ENCODE assay signal across 8 mouse cellular contexts in the genomic region with DNA sequence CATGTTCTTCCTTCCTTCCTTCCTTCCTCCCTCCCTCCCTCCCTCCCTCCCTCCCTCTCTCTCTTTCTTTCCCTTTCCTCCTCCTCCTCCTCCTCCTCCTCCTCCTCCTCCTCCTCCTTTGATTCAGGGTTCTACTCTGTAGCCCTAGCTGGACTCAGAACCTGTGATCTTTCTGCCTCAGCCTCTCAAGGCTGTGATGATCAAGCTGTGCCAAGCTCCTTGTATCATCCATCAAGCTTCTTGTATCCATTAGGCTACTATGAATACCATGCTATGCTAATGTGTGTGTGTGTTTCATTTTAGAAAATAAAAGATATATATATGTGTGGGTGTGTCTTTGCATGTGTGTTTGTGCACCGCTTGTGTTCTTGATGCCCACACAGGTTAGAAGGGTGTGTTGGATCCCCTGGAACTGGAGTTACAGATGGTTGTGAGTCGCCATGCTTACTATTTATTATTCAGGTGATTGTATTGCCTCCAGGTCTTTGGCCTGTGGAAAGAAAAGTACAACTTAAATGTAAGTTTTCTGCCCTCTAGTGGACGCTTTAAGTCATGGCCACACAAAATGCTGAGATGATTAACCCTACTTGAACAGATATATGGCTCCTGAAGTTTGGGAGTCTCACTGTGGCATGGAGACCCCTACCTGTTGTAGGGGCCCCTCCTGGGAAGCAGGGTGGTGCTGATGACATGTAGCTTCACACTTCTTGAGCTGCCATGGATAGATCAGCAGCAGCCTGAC. TPM values are rescaled to one million over a fixed set of nuclear protein-coding genes. Genes with fewer than 3 reads are reported as not detected.
DNase-seq lines count a peak whose midpoint lies in the region; ATAC-seq and TF ChIP-seq lines count a peak whose summit lies in the region.

No protein-coding gene starts in this region.

- 22% methylated on average over 3 of the region's 3 CpGs for WGBS in intestine, postnatal 0 days
- 22% methylated on average over 3 of the region's 3 CpGs for WGBS in midbrain, embryonic 15.5 days

- no peak for DNase-seq in frontal cortex, postnatal 36 days (ENCODE audit: low spot score in 2 of 2)
- DNase-seq in B cell, adult 2 months = peak; percentile 17 to 30
- peak; percentile 45 to 56 for DNase-seq in cerebellum, postnatal 14 days
- DNase-seq in gastrocnemius, postnatal 36 days = no peak
- DNase-seq in gastrocnemius, adult 18-20 months (ENCODE audit: low spot score) = no peak

- intact Hi-C loops in gastrocnemius, postnatal 36 days (cut with DNase I) = no loop called here

- H3K4me1 ChIP-seq in intestine, postnatal 0 days (replicated peaks; ENCODE audit: control insufficient read depth, insufficient read depth, low read length) = no peaks in the 10 kb centered on the region
- no peaks in the 10 kb centered on the region for H3K4me1 ChIP-seq in midbrain, embryonic 15.5 days

- H3K9me3 ChIP-seq in intestine, postnatal 0 days (ENCODE audit: control insufficient read depth) = no peaks in the 10 kb centered on the region
- no peaks in the 10 kb centered on the region for H3K9me3 ChIP-seq in midbrain, embryonic 15.5 days

- no peak overlapping the region for H3K9ac ChIP-seq in intestine, postnatal 0 days (ENCODE audit: low read depth, low read length)
- H3K9ac ChIP-seq in midbrain, embryonic 15.5 days = no peak overlapping the region

- ATAC-seq in frontal cortex, adult (ENCODE audit: low TSS enrichment) = peak; percentile 67; the same call in 1 of the 2 replicates
- ATAC-seq in intestine, postnatal 0 days = peak; percentile 70
- ATAC-seq in midbrain, embryonic 15.5 days (replicated peaks) = peak; percentile 69

- H3K4me2 ChIP-seq in intestine, postnatal 0 days (replicated peaks; ENCODE audit: low read depth) = no peak overlapping the region
- no peak overlapping the region for H3K4me2 ChIP-seq in midbrain, embryonic 15.5 days

- no peak overlapping the region for H3K27ac ChIP-seq in intestine, postnatal 0 days (ENCODE audit: low read depth, low read length)
- H3K27ac ChIP-seq in midbrain, embryonic 15.5 days = no peak overlapping the region

- no peaks in the 10 kb centered on the region for H3K36me3 ChIP-seq in intestine, postnatal 0 days (ENCODE audit: control insufficient read depth, insufficient read depth)
- no peaks in the 10 kb centered on the region for H3K36me3 ChIP-seq in midbrain, embryonic 15.5 days (replicated peaks)

- peak; percentile 75 for TF ChIP-seq CTCF in intestine, postnatal 0 days (IDR thresholded peaks at IDR 0.05; ENCODE audit: low read depth)

- no peaks in the 10 kb centered on the region for H3K27me3 ChIP-seq in intestine, postnatal 0 days (replicated peaks; ENCODE audit: control insufficient read depth, insufficient read depth, low read length)
- no peaks in the 10 kb centered on the region for H3K27me3 ChIP-seq in midbrain, embryonic 15.5 days (replicated peaks)

- H3K4me3 ChIP-seq in intestine, postnatal 0 days (ENCODE audit: low read depth, low read length) = no peak overlapping the region
- no peak overlapping the region for H3K4me3 ChIP-seq in midbrain, embryonic 15.5 days

RNA-seq across cellular contexts. Expression of a gene that starts 11.5 kb away (rescaled TPM):
- polyA plus RNA-seq in intestine, postnatal 0 days (2015; fragmentation: Nextera tagmentation; extraction: Ambion mirVana) = 6.6 and 7.0 TPM in 2 replicates
- polyA plus RNA-seq in midbrain, embryonic 15.5 days (2015; fragmentation: Nextera tagmentation; extraction: Ambion mirVana) = 0.05 and 0.08 TPM in 2 replicates
- total RNA-seq in gastrocnemius, postnatal 36 days (2021) = not detected
- not detected for total RNA-seq in gastrocnemius, adult 18-20 months (2021)

RNA-seq across cellular contexts. Expression of a gene that starts 28.6 kb away (rescaled TPM):
- 702 and 713 TPM in 2 replicates for polyA plus RNA-seq in intestine, postnatal 0 days (2015; fragmentation: Nextera tagmentation; extraction: Ambion mirVana)
- 255 and 270 TPM in 2 replicates for polyA plus RNA-seq in midbrain, embryonic 15.5 days (2015; fragmentation: Nextera tagmentation; extraction: Ambion mirVana)
- total RNA-seq in gastrocnemius, postnatal 36 days (2021) = 10 to 100 TPM; 62.8 to 67.2 TPM
- 10 to 100 TPM; 69.4 to 71.6 TPM for total RNA-seq in gastrocnemius, adult 18-20 months (2021)

Comparison
In these comparisons a context has a peak if more than half of its experiments do, and no peak if none do; other contexts are left out.
1. DNase-seq: peak in B cell, adult 2 months (2 of 2) and cerebellum, postnatal 14 days (2 of 2); none in frontal cortex, postnatal 36 days (0 of 2), gastrocnemius, postnatal 36 days (0 of 2) and gastrocnemius, adult 18-20 months (single experiment).
2. Peak in every context shown above with its lines, with median percentiles within 50 percentile points of each other: ATAC-seq.